Mouse (Mus musculus): ENCODE data around the gene Smlr1. TPM values are rescaled to one million over a fixed set of nuclear protein-coding genes. Genes with fewer than 3 reads are reported as not detected.
A peak's percentile ranks its signal among the peaks of the same experiment; 100 is the strongest.

Smlr1 gene
- polyA plus RNA-seq, 1 experiment from 2014 or later, result not detected

GRCm38 (mm10) chr10:25520428-25520827, 15.6 kb downstream of the Smlr1 start:
- no peaks in the 10 kb centered on the region for H3K9me3 ChIP-seq (ENCODE audit: control insufficient read depth, low read length)
- no peaks in the 10 kb centered on the region for H3K4me1 ChIP-seq (ENCODE audit: control insufficient read depth, insufficient read depth, low read length)
- DNase-seq (ENCODE audit: low spot score, missing footprints) (no peak), ATAC-seq (ENCODE audit: low FRiP score) (no peak)
- no peaks in the 10 kb centered on the region for H3K27me3 ChIP-seq (ENCODE audit: control insufficient read depth, insufficient read depth, low read length)
- H3K4me3 ChIP-seq (ENCODE audit: low read depth, low read length), result no peak overlapping the region
- H3K4me2 ChIP-seq, result no peak overlapping the region
- no peak overlapping the region for H3K9ac ChIP-seq (ENCODE audit: low read length)
- WGBS, result 91% methylated on average over 5 of the region's 5 CpGs
- no peaks in the 10 kb centered on the region for H3K36me3 ChIP-seq (ENCODE audit: control insufficient read depth, insufficient read depth, low read length)
- no peak overlapping the region for H3K27ac ChIP-seq (ENCODE audit: low read depth, low read length)

DNA sequence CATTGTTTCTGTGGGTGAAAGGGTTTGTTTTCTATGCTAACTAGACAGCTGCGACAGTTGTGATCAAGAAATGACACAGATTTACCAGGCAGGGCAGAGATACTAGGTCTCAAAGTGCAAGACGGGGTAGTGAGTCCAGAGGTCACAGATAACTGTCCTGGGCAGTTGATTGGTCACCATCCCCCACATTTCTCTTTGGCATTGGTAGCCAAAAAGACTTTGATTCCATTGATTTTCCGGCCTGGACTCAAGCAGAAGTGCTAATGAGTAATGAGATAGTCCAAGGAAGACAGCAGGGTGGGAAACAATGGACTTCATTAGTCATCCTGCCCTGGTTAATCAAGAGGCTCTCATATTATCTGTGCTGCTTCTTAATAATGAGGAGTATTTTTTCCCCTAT, 16.1 kb downstream of the Smlr1 start:
- DNase-seq (ENCODE audit: low spot score, missing footprints), result no peak
- no peak overlapping the region for H3K4me2 ChIP-seq
- no peak overlapping the region for H3K4me3 ChIP-seq (ENCODE audit: low read depth, low read length)
- ATAC-seq (ENCODE audit: low FRiP score), result no peak
- no peak overlapping the region for H3K9ac ChIP-seq (ENCODE audit: low read length)
- H3K27ac ChIP-seq (ENCODE audit: low read depth, low read length), result no peak overlapping the region
- WGBS, result 79% methylated on average over 3 of the region's 3 CpGs
- H3K4me1 ChIP-seq (ENCODE audit: control insufficient read depth, insufficient read depth, low read length), result no peaks in the 10 kb centered on the region
- H3K36me3 ChIP-seq (ENCODE audit: control insufficient read depth, insufficient read depth, low read length), result no peaks in the 10 kb centered on the region
- no peaks in the 10 kb centered on the region for H3K27me3 ChIP-seq (ENCODE audit: control insufficient read depth, insufficient read depth, low read length)
- no peaks in the 10 kb centered on the region for H3K9me3 ChIP-seq (ENCODE audit: control insufficient read depth, low read length)

GRCm38 (mm10) chr10:25513821-25514220, 22.2 kb downstream of the Smlr1 start:
- ATAC-seq (ENCODE audit: low FRiP score), result no peak
- no peak for DNase-seq (ENCODE audit: low spot score, missing footprints)
- 87% methylated on average over 1 of the region's 1 CpGs for WGBS
- Histone ChIP-seq H3K4me1 (ENCODE audit: control insufficient read depth, insufficient read depth, low read length) (no peaks in the 10 kb centered on the region), H3K4me3 (ENCODE audit: low read depth, low read length) (no peak overlapping the region), H3K36me3 (ENCODE audit: control insufficient read depth, insufficient read depth, low read length) (no peaks in the 10 kb centered on the region), H3K4me2 (no peak overlapping the region), H3K9ac (ENCODE audit: low read length) (no peak overlapping the region), H3K27me3 (ENCODE audit: control insufficient read depth, insufficient read depth, low read length) (no peaks in the 10 kb centered on the region), H3K27ac (ENCODE audit: low read depth, low read length) (no peak overlapping the region), H3K9me3 (ENCODE audit: control insufficient read depth, low read length) (no peaks in the 10 kb centered on the region)

DNA sequence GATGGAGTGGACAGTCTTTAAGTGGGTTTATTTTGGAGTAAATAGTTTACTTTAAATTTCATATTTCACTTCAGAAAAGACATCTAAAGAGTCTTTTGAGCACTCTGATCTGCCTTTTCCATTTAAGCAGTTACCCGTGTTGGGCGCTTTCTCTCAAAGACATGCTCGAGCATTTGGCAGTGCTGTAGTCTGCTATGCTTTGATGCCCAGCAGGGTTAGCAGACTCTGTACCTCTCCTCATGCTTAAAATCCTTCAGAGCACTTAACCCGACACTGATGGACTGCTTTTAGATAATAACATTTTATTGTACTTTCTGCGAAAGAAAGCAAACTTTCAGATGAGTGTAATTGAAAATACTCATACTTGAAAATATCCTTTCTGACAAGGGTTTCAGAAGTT, 32.8 kb downstream of the Smlr1 start:
- no peak for DNase-seq (ENCODE audit: low spot score, missing footprints)
- no peaks in the 10 kb centered on the region for H3K27me3 ChIP-seq (ENCODE audit: control insufficient read depth, insufficient read depth, low read length)
- H3K4me3 ChIP-seq (ENCODE audit: low read depth, low read length), result no peak overlapping the region
- no peak for ATAC-seq (ENCODE audit: low FRiP score)
- no peak overlapping the region for H3K27ac ChIP-seq (ENCODE audit: low read depth, low read length)
- H3K4me1 ChIP-seq (ENCODE audit: control insufficient read depth, insufficient read depth, low read length), result no peaks in the 10 kb centered on the region
- H3K9ac ChIP-seq (ENCODE audit: low read length), result no peak overlapping the region
- H3K9me3 ChIP-seq (ENCODE audit: control insufficient read depth, low read length), result no peaks in the 10 kb centered on the region
- no peak overlapping the region for H3K4me2 ChIP-seq
- WGBS, result 87% methylated on average over 5 of the region's 5 CpGs
- no peaks in the 10 kb centered on the region for H3K36me3 ChIP-seq (ENCODE audit: control insufficient read depth, insufficient read depth, low read length)

- Histone ChIP-seq H3K27ac (ENCODE audit: low read depth, low read length) (no peak overlapping the region), H3K9ac (ENCODE audit: low read length) (no peak overlapping the region), H3K4me1 (ENCODE audit: control insufficient read depth, insufficient read depth, low read length) (no peaks in the 10 kb centered on the region), H3K9me3 (ENCODE audit: control insufficient read depth, low read length) (no peaks in the 10 kb centered on the region), H3K27me3 (ENCODE audit: control insufficient read depth, insufficient read depth, low read length) (no peaks in the 10 kb centered on the region), H3K36me3 (ENCODE audit: control insufficient read depth, insufficient read depth, low read length) (no peaks in the 10 kb centered on the region), H3K4me3 (ENCODE audit: low read depth, low read length) (no peak overlapping the region), H3K4me2 (no peak overlapping the region)
- DNase-seq (ENCODE audit: low spot score, missing footprints) (no peak), ATAC-seq (ENCODE audit: low FRiP score) (no peak)
- 68% methylated on average over 10 of the region's 10 CpGs for WGBS
Measured at GRCm38 (mm10) chr10:25499323-25500071, 36.6 kb downstream of the Smlr1 start.

DNA sequence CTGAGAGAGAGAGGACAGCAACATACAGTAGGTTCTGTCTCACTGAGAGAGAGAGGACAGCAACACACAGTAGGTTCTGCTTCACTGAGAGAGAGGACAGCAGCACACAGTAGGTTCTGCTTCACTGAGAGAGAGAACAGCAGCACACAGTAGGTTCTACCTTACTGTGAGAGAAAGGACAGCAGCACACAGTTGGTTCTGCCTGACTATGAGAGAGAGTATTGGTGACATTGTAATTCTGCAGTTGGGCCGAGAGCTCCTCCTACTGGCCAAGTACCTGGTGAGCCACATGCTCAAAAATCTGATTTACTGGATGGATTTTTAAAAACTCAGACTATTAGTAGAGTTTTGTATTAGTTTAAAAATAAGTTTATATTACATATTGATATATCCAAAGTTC, 47.6 kb downstream of the Smlr1 start:
- Histone ChIP-seq H3K4me1 (ENCODE audit: control insufficient read depth, insufficient read depth, low read length) (no peaks in the 10 kb centered on the region), H3K9ac (ENCODE audit: low read length) (no peak overlapping the region), H3K27ac (ENCODE audit: low read depth, low read length) (no peak overlapping the region), H3K9me3 (ENCODE audit: control insufficient read depth, low read length) (no peaks in the 10 kb centered on the region), H3K4me3 (ENCODE audit: low read depth, low read length) (no peak overlapping the region), H3K36me3 (ENCODE audit: control insufficient read depth, insufficient read depth, low read length) (no peaks in the 10 kb centered on the region), H3K4me2 (no peak overlapping the region), H3K27me3 (ENCODE audit: control insufficient read depth, insufficient read depth, low read length) (no peaks in the 10 kb centered on the region)
- DNase-seq (ENCODE audit: low spot score, missing footprints), result peak; percentile 90
- WGBS, result 22% methylated on average over 1 of the region's 1 CpGs
- 0 out of 2 replicates have a peak, but pooled peaks have one; percentile 71 for ATAC-seq (ENCODE audit: low FRiP score)

DNA sequence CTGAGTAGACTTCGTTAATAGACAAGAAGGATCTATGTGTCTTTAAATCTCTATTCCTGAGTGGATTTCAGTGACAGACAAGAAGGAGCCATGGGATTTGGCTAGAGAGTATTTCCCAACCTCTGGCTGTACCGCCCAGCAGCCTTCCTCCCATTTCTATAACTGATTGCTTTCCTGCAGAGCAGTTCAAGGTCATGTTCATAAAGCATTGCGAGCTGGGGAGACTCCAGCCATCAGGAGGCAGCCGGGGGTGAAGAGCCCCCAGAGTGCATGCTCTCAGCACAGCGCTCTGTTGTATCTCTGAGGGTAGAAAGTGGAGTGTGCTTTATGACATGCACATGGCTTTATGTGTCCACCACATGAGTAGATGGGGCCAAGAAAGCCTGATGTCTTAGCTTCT, 53.3 kb downstream of the Smlr1 start:
- ATAC-seq (ENCODE audit: low FRiP score) (no peak), DNase-seq (ENCODE audit: low spot score, missing footprints) (no peak)
- 74% methylated on average over 5 of the region's 5 CpGs for WGBS

GRCm38 (mm10) chr10:25479716-25480115, 56.4 kb downstream of the Smlr1 start:
- Histone ChIP-seq H3K4me2 (no peak overlapping the region), H3K4me1 (ENCODE audit: control insufficient read depth, insufficient read depth, low read length) (no peaks in the 10 kb centered on the region), H3K9ac (ENCODE audit: low read length) (no peak overlapping the region), H3K27me3 (ENCODE audit: control insufficient read depth, insufficient read depth, low read length) (no peaks in the 10 kb centered on the region), H3K9me3 (ENCODE audit: control insufficient read depth, low read length) (no peaks in the 10 kb centered on the region), H3K36me3 (ENCODE audit: control insufficient read depth, insufficient read depth, low read length) (no peaks in the 10 kb centered on the region), H3K27ac (ENCODE audit: low read depth, low read length) (no peak overlapping the region), H3K4me3 (ENCODE audit: low read depth, low read length) (no peak overlapping the region)
- 91% methylated on average over 3 of the region's 3 CpGs for WGBS
- DNase-seq (ENCODE audit: low spot score, missing footprints) (no peak), ATAC-seq (ENCODE audit: low FRiP score) (no peak)

More for the DNA sequence above, 53.3 kb downstream of the Smlr1 start:
- H3K4me1 ChIP-seq (ENCODE audit: control insufficient read depth, insufficient read depth, low read length), result no peaks in the 10 kb centered on the region
- no peaks in the 10 kb centered on the region for H3K27me3 ChIP-seq (ENCODE audit: control insufficient read depth, insufficient read depth, low read length)
- H3K4me3 ChIP-seq (ENCODE audit: low read depth, low read length), result no peak overlapping the region
- H3K4me2 ChIP-seq, result no peak overlapping the region
- H3K27ac ChIP-seq (ENCODE audit: low read depth, low read length), result no peak overlapping the region
- H3K36me3 ChIP-seq (ENCODE audit: control insufficient read depth, insufficient read depth, low read length), result no peaks in the 10 kb centered on the region
- H3K9me3 ChIP-seq (ENCODE audit: control insufficient read depth, low read length), result no peaks in the 10 kb centered on the region
- H3K9ac ChIP-seq (ENCODE audit: low read length), result no peak overlapping the region
